Mouse (Mus musculus) cerebellum, adult 2 months (tissue): Measurements from ENCODE around the gene Hsd17b6.

ENCODE experiments used
- CTCF ChIP-seq: fragments of 200-500 bp; IDR thresholded peaks from 2 replicates; pipeline ENCODE4 v1.5.1; 2011; ENCODE audit warnings: low read depth, mild to moderate bottlenecking, control low read depth, low read length, moderate library complexity, borderline replicate concordance; ENCODE audit not compliant: insufficient read depth
- POLR2A ChIP-seq: fragments of 200-500 bp; IDR thresholded peaks from 2 replicates; pipeline ENCODE4 v1.6.1; 2011; ENCODE audit warnings: low read length, control low read depth, borderline replicate concordance; ENCODE audit not compliant: insufficient read depth

DNA sequence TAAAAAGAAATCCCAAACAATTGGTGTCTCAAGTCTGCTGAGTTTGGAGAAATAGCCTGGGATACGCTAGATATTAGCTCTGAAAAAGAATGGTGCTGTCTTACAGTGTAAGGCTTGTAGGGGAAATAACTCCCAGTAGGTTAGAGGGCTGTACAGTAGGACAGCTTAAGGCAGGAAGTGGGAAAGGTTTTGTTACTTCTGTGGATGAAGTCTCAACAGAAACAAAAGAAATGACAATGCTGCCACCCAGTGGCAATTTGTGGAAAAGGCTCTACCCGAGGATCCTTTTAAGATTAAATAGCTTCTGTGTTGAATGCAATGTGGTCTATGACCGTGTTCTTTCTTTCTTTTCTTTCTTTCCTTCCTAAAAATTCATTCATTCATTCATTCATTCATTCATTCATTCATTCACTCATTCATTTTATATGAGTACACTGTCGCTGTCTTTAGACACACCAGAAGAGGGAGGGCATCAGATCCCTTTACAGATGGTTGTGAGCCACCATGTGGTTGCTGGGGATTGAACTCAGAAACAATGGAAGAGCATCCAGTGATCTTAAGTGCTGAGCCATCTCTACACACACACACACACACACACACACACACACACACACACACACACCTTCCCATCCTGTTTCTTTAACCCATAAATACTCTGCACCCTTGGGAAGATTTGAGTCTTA is 937 bp upstream of the Hsd17b6 start:
- TF ChIP-seq POLR2A = no peak
- TF ChIP-seq CTCF = peak; percentile 35; the same call in 1 of the 2 replicates
